Mouse (Mus musculus): ENCODE results near the gene Etfdh. TPM values are rescaled to one million over a fixed set of nuclear protein-coding genes. Genes with fewer than 3 reads are reported as not detected.

Etfdh gene
- polyA plus RNA-seq, 1 experiment from 2014 or later: 58.3 TPM

DNA sequence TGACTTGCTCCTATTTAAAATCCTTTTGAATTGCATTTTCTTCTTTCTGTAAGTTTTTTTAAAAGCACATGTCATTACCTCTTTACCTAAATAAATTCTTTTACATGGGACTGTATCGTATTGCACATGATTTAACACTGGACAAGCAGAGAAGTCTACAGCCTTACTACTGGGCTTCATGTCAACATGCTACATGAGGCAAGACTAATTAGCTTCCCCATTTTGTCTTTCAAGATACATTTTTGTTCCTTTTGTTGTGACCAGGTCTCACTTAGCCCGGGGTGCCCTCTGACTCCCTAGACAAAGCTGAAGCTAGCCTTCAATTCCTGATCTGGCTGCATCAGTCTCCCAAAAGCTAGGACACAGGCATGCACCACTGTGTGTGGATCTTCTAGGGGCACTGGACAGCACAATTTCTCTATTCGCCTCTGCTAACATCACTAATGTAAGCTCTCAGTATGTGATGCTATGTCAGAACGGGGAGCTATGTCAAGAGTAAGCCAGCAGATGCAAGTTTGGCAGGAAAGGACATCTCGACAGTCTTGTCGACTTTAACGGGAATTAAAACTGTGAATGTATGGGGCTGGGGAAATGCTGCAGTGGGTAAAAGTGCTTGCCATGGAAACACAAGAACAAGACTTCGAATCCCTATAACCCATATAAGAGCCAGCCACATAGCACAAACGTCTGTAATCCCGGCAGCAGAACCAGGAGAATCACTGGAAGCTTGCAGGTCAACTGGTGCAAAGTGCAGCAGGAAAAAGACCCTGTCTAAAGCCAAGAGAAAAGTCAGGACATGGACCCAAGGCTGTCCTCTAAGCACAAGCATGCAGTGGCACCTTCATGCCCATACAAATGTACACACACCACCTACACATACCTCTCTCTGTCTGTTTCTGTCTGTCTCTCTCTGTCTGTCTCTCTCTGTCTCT, 67.2 kb downstream of the Etfdh start:
- ATAC-seq (ENCODE audit: insufficient number of reproducible peaks, low FRiP score, low TSS enrichment, low read depth): no peak
- Histone ChIP-seq H3K9ac (no peak overlapping the region), H3K36me3 (no peaks in the 10 kb centered on the region), H3K9me3 (no peaks in the 10 kb centered on the region), H3K4me2 (no peak overlapping the region), H3K4me1 (peaks cover 7% of the 10 kb centered on the region), H3K27ac (no peak overlapping the region), H3K27me3 (no peaks in the 10 kb centered on the region), H3K4me3 (no peak overlapping the region)
- WGBS: 86% methylated on average over 10 of the region's 10 CpGs

DNA sequence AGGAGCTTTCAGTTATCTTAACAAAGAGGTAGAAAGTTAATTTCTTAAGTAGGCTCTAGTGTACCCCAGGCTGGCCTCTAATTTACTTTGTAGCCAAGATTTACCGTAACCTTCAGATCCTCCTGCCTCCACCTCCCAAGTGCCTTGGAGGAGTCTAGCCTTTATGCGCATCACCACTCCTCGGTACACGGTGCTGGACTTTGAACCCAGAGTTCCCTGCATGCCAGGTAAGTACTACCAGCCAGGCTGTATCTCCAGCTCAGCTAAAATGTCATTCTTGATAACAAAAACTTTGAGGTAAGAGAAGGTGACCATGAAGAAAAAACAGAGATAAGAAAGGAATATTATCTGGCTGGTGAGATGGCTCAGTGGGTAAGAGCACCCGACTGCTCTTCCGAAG, 68.7 kb downstream of the Etfdh start:
- no peaks in the 10 kb centered on the region for H3K4me1 ChIP-seq
- 97% methylated on average over 6 of the region's 6 CpGs for WGBS

DNA sequence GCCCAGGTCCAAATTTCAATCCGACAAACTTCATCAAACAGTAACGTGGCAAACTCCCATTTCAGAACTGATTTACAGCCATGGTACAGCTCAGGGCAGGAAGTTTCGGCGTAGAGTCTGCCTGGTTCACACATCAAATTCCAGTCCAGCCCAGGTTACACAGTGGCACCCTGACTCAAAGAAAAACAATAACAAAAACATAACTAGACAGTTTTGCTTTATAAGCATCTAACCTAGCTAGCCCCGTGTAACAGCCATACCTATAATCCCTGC, 69.6 kb downstream of the Etfdh start:
- H3K9me3 ChIP-seq: no peaks in the 10 kb centered on the region
- no peak for ATAC-seq (ENCODE audit: insufficient number of reproducible peaks, low FRiP score, low TSS enrichment, low read depth)
- H3K4me2 ChIP-seq: no peak overlapping the region
- H3K4me3 ChIP-seq: no peak overlapping the region
- 52% methylated on average over 5 of the region's 5 CpGs for WGBS
- no peaks in the 10 kb centered on the region for H3K36me3 ChIP-seq
- H3K27me3 ChIP-seq: no peaks in the 10 kb centered on the region
- peak overlapping the region; percentile 71 for H3K27ac ChIP-seq
- H3K4me1 ChIP-seq: no peaks in the 10 kb centered on the region
- no peak overlapping the region for H3K9ac ChIP-seq

More for the DNA sequence above, 68.7 kb downstream of the Etfdh start:
- Histone ChIP-seq H3K9ac (no peak overlapping the region), H3K4me3 (no peak overlapping the region), H3K4me2 (no peak overlapping the region), H3K9me3 (no peaks in the 10 kb centered on the region), H3K36me3 (no peaks in the 10 kb centered on the region), H3K27me3 (no peaks in the 10 kb centered on the region), H3K27ac (no peak overlapping the region)
- no peak for ATAC-seq (ENCODE audit: insufficient number of reproducible peaks, low FRiP score, low TSS enrichment, low read depth)

DNA sequence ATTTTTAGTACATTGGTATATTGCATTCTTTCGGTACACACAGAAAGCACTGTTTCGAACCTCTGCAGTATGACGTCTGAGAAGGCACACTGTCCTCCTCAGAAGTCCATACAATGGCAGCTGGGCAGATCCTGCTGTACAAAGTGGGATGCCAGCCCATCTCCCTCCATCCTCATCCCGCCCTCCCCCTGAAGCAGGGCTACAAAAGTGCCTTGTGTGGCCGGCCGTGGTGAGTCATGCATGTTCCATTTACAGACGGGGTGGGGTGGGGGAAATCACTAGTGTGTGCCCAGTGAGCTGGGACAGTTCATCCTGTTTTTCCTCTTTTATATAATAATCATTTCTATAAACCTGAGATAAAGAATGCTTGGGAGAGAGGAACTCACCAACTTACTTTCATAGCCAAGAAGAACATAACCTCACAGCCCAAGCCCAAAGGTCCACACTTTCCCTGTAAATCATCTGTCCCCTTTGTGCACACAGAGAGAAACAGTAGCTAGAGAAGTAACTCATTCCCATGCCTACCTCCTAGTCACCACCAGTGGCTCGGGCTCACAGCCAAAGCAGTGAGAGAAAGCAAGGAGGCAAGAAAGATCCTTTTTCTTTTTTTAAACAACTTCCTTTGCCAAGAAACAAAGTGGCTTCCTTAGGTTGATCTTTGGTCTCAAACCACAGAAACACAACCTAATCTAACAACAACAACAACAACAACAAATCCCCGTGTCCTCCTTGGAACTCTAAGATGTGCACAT, 70.1 kb downstream of the Etfdh start:
- WGBS: 70% methylated on average over 9 of the region's 9 CpGs
- H3K27me3 ChIP-seq: no peaks in the 10 kb centered on the region
- H3K27ac ChIP-seq: peak overlapping the region; percentile 71
- ATAC-seq (ENCODE audit: insufficient number of reproducible peaks, low FRiP score, low TSS enrichment, low read depth): no peak
- no peak overlapping the region for H3K4me3 ChIP-seq
- no peak overlapping the region for H3K4me2 ChIP-seq
- H3K36me3 ChIP-seq: no peaks in the 10 kb centered on the region
- no peaks in the 10 kb centered on the region for H3K4me1 ChIP-seq
- no peak overlapping the region for H3K9ac ChIP-seq
- no peaks in the 10 kb centered on the region for H3K9me3 ChIP-seq

DNA sequence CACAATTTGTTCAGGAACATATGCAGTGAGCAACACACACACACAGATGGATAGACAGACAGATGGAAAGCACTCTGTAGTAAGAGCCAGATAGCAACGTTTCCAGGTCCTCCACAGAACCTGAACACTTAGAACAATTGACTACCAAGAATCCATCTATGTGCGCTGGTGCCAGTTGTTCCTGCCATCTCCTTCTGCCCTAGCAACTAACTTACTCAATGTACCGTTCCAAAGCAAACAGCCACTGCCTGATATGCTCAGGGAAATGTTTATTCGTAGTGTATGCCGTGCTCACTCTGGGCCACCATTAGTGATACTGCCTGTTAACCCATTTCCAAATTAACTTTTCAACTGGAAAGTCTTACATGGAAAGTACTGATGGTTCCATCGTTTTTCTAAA, 74.2 kb downstream of the Etfdh start:
- 90% methylated on average over 6 of the region's 6 CpGs for WGBS
- no peak overlapping the region for H3K9ac ChIP-seq
- no peaks in the 10 kb centered on the region for H3K9me3 ChIP-seq
- H3K4me3 ChIP-seq: no peak overlapping the region
- no peaks in the 10 kb centered on the region for H3K36me3 ChIP-seq
- no peaks in the 10 kb centered on the region for H3K27me3 ChIP-seq
- no peak for ATAC-seq (ENCODE audit: insufficient number of reproducible peaks, low FRiP score, low TSS enrichment, low read depth)
- no peak overlapping the region for H3K4me2 ChIP-seq
- H3K4me1 ChIP-seq: no peaks in the 10 kb centered on the region
- no peak overlapping the region for H3K27ac ChIP-seq

Other genes starting within 250 kb of the Etfdh start
- gene Fnip2, start 61.7 kb downstream of the Etfdh start, polyA plus RNA-seq (2015; fragmentation: Nextera tagmentation; extraction: Ambion mirVana): 3.5 and 3.6 TPM in 2 replicates
- 151 and 157 TPM in 2 replicates for gene Ppid, start 38.2 kb downstream of the Etfdh start, polyA plus RNA-seq (2015; fragmentation: Nextera tagmentation; extraction: Ambion mirVana)
- gene 4930579G24Rik, start 421 bp downstream of the Etfdh start, polyA plus RNA-seq (2015; fragmentation: Nextera tagmentation; extraction: Ambion mirVana): 29.9 and 30.2 TPM in 2 replicates
- gene Rxfp1, start 108.4 kb upstream of the Etfdh start, polyA plus RNA-seq (2015; fragmentation: Nextera tagmentation; extraction: Ambion mirVana): 0.14 and 0.26 TPM in 2 replicates
- gene Tmem144, start 223.3 kb upstream of the Etfdh start, polyA plus RNA-seq (2015; fragmentation: Nextera tagmentation; extraction: Ambion mirVana): 2.8 and 3.8 TPM in 2 replicates

Data from limb, embryonic 15.5 days (tissue).